Mouse (Mus musculus) heart, adult 2 months (tissue): ENCODE data around the gene Agxt2. TPM values are rescaled to one million over a fixed set of nuclear protein-coding genes. Genes with fewer than 3 reads are reported as not detected.

Experiments used
- DNase-seq, 2 experiments: peaks; one replicate each; pipeline ENCODE4 v3.0.0; 2021
- H3K27ac ChIP-seq: fragments of 200-600 bp; 2 replicates; pipeline ENCODE4 v1.8.1; 2022
- H3K27me3 ChIP-seq: fragments of 200-500 bp; 2 replicates; pipeline ENCODE4 v1.6.1; 2012; ENCODE audit warnings: mild to moderate bottlenecking, low read length, inconsistent platforms, mixed read lengths; ENCODE audit not compliant: control insufficient read depth, insufficient read depth
- H3K36me3 ChIP-seq: fragments of 200-500 bp; 2 replicates; pipeline ENCODE4 v1.6.1; 2012; ENCODE audit warnings: low read length, inconsistent platforms; ENCODE audit not compliant: control insufficient read depth, insufficient read depth
- H3K4me1 ChIP-seq: fragments of 200-500 bp; 2 replicates; pipeline ENCODE4 v1.6.1; 2011; ENCODE audit warnings: low read length; ENCODE audit not compliant: control insufficient read depth, insufficient read depth
- H3K4me3 ChIP-seq: fragments of 200-600 bp; 2 replicates; pipeline ENCODE4 v1.8.1; 2022
- H3K79me2 ChIP-seq: fragments of 200-500 bp; replicated peaks from 2 replicates; pipeline ENCODE4 v1.6.1; 2012; ENCODE audit warnings: mild to moderate bottlenecking, inconsistent platforms, low read length, moderate library complexity, mixed read lengths; ENCODE audit not compliant: control insufficient read depth, insufficient read depth
- H3K9ac ChIP-seq: fragments of 200-500 bp; 2 replicates; pipeline ENCODE4 v1.6.1; 2012; ENCODE audit warnings: low read depth, mild to moderate bottlenecking, control low read depth, inconsistent platforms, low read length, mixed read lengths
- CTCF ChIP-seq: fragments of 200-600 bp; IDR thresholded peaks from 2 replicates; pipeline ENCODE4 v1.8.1; 2022; ENCODE audit warnings: antibody characterized with exemption, mild to moderate bottlenecking, moderate library complexity
- EP300 ChIP-seq: fragments of 200-500 bp; IDR thresholded peaks from 2 replicates; pipeline ENCODE4 v1.6.1; 2011; ENCODE audit warnings: low read depth, low read length, control low read depth; ENCODE audit not compliant: insufficient read depth
- POLR2A ChIP-seq: fragments of 200-500 bp; IDR thresholded peaks from 2 replicates; pipeline ENCODE4 v1.6.1; 2011; ENCODE audit warnings: mild to moderate bottlenecking, low read depth, low read length, control low read depth; ENCODE audit not compliant: insufficient read depth
- WGBS: fragments of 180-500 bp; shearing (Covaris S2); methylation state at CpG from one replicate; pipeline ENCODE4 v1.1.7; 2018; 5-methylcytosine and 5-hydroxymethylcytosine counted together
- intact Hi-C: fragments of 180-260 bp; cut with DNase I; formaldehyde crosslinking; loops from one replicate; pipeline ENCODE4 v1.15.1; 2025
- polyA plus RNA-seq: library from polyadenylated mRNA; depleted of rRNA; stranded (reverse); fragments of >200 nt; gene quantifications from 2 replicates; pipeline ENCODE4 v1.2.3, GENCODE M21; 2012
- total RNA-seq, 2 experiments: library from RNA; stranded (reverse); gene quantifications; 2 replicates each; pipeline ENCODE4 v1.2.3; 2021

The Agxt2 gene
- total and polyA plus RNA-seq, 3 experiments, result not detected

GRCm38 (mm10) chr15:10332566-10332965 lies 25.8 kb upstream of the Agxt2 start:
- 97% methylated on average over 1 of the region's 1 CpGs for WGBS
- Histone ChIP-seq H3K79me2 (no peaks in the 10 kb centered on the region), H3K9ac (no peak overlapping the region), H3K27me3 (no peaks in the 10 kb centered on the region), H3K4me1 (no peaks in the 10 kb centered on the region), H3K27ac (no peak overlapping the region), H3K36me3 (no peaks in the 10 kb centered on the region), H3K4me3 (no peak overlapping the region)
- no peak for DNase-seq
- intact Hi-C loops, result no loop called here
- no peak for TF ChIP-seq CTCF
- TF ChIP-seq POLR2A, result no peak

GRCm38 (mm10) chr15:10338606-10339005 lies 19.7 kb upstream of the Agxt2 start:
- Histone ChIP-seq H3K27me3 (no peaks in the 10 kb centered on the region), H3K79me2 (no peaks in the 10 kb centered on the region), H3K4me3 (no peak overlapping the region), H3K36me3 (no peaks in the 10 kb centered on the region), H3K9ac (no peak overlapping the region), H3K27ac (no peak overlapping the region), H3K4me1 (no peaks in the 10 kb centered on the region)
- 55% methylated on average over 3 of the region's 3 CpGs for WGBS
- TF ChIP-seq POLR2A (no peak), CTCF (no peak), EP300 (no peak)
- intact Hi-C loops, result no loop called here
- DNase-seq, result peak in 1 of 2 experiments; percentile 6

- DNase-seq, result no peak
- WGBS, result 90% methylated on average over 6 of the region's 6 CpGs
- H3K9ac ChIP-seq, result no peak overlapping the region
- no peak overlapping the region for H3K4me3 ChIP-seq
- no peaks in the 10 kb centered on the region for H3K4me1 ChIP-seq
- H3K27me3 ChIP-seq, result no peaks in the 10 kb centered on the region
- no peak overlapping the region for H3K27ac ChIP-seq
- no peaks in the 10 kb centered on the region for H3K79me2 ChIP-seq
- no peaks in the 10 kb centered on the region for H3K36me3 ChIP-seq
- TF ChIP-seq EP300 (no peak), POLR2A (no peak), CTCF (no peak)
- intact Hi-C loops, result no loop called here
Observed at GRCm38 (mm10) chr15:10347044-10347443, 11.3 kb upstream of the Agxt2 start.

- intact Hi-C loops, result no loop called here
- Histone ChIP-seq H3K27me3 (no peaks in the 10 kb centered on the region), H3K36me3 (no peaks in the 10 kb centered on the region), H3K4me3 (no peak overlapping the region), H3K79me2 (no peaks in the 10 kb centered on the region), H3K27ac (no peak overlapping the region), H3K9ac (no peak overlapping the region), H3K4me1 (no peaks in the 10 kb centered on the region)
- no peak for DNase-seq
- TF ChIP-seq CTCF (no peak), POLR2A (no peak), EP300 (no peak)
- WGBS, result 78% methylated on average over 2 of the region's 2 CpGs
Observed at GRCm38 (mm10) chr15:10366331-10366730, 8.0 kb downstream of the Agxt2 start.

GRCm38 (mm10) chr15:10375404-10375803 lies 17.1 kb downstream of the Agxt2 start:
- no peak overlapping the region for H3K4me3 ChIP-seq
- intact Hi-C loops, result no loop called here
- DNase-seq, result no peak
- no peaks in the 10 kb centered on the region for H3K79me2 ChIP-seq
- H3K4me1 ChIP-seq, result no peaks in the 10 kb centered on the region
- 33% methylated on average over 3 of the region's 3 CpGs for WGBS
- no peaks in the 10 kb centered on the region for H3K36me3 ChIP-seq
- no peak overlapping the region for H3K27ac ChIP-seq
- H3K27me3 ChIP-seq, result no peaks in the 10 kb centered on the region
- TF ChIP-seq POLR2A (no peak), EP300 (no peak), CTCF (no peak)
- no peak overlapping the region for H3K9ac ChIP-seq

GRCm38 (mm10) chr15:10378338-10378959 lies 20.1 kb downstream of the Agxt2 start:
- WGBS, result 81% methylated on average over 4 of the region's 4 CpGs

More at GRCm38 (mm10) chr15:10378338-10378959, 20.1 kb downstream of the Agxt2 start:
- intact Hi-C loops, result no loop called here
- Histone ChIP-seq H3K4me3 (no peak overlapping the region), H3K27me3 (no peaks in the 10 kb centered on the region), H3K36me3 (no peaks in the 10 kb centered on the region), H3K4me1 (no peaks in the 10 kb centered on the region), H3K79me2 (no peaks in the 10 kb centered on the region), H3K27ac (no peak overlapping the region), H3K9ac (no peak overlapping the region)
- no peak for DNase-seq
- no peak for TF ChIP-seq POLR2A
- no peak for TF ChIP-seq CTCF
- no peak for TF ChIP-seq EP300
